Mouse (Mus musculus) right cerebral cortex, postnatal 4 days (tissue): ENCODE results near the gene Snurf.

Experiments used
- DNase-seq: peaks from one replicate; pipeline ENCODE4 v3.0.0-alpha.2; 2022

The Snurf gene

DNA sequence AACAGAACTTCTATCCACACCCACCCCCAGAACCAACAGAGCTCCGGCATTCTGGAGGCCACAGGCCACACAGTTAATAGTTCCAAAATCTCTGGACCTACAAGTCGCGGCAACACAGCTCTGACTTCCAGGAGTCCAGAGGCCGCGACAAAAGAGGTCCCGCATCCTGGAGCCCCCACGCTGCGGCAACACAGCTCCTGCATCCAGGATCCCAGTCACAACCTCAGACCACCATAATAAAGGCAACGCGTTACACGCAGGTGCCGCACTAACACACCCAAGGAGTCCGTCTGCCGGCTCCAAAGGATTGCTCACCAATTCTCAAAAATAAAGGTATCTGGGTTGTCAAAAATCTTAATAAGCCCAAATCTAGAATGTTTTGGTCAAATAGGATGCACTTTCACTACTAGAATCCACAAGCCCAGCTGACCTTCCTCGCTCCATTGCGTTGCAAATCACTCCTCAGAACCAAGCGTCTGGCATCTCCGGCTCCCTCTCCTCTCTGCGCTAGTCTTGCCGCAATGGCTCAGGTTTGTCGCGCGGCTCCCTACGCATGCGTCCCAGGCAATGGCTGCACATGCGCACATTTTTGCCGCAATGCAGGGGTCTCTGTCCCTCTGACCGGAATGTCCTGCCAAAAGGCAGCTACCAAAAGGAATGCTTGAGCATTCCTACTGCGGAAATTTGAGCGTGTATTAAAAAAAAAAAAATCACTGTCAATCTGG lies at the start of gene Snurf, which contains the start of gene Gm38393:
Gene Snurf, minus strand, starts transcription at position 444 of the 725 bp plus-strand sequence.
Gene Gm38393, minus strand, starts transcription at position 459 of the 725 bp plus-strand sequence.
- peak; percentile 78 for DNase-seq

- peak; percentile 64 for DNase-seq
These were observed 42.8 kb upstream of the Snurf start for GRCm38 (mm10) chr7:60047481-60048201.

DNA sequence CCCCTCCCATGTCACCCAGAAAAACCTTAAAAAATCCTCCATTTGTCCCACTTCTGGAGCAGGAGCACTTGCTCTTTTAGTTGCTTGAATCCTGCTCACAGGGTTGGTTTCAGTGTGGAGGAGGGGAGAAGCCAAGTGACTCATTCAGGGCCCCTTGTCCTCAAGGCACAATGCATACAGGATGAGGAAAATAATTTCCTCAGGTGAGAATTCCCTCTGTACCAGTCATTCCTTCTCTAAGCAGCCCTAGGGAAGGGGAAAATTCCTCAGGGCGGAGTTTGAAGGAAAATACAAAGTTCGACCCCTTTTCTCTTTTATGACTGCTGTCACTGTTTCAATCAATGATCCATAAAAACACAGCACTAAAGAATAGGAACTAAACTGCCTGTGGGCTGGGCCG lies 8.3 kb upstream of the Snurf start:
- DNase-seq = no peak

GRCm38 (mm10) chr7:60007727-60008360 lies 3.0 kb upstream of the Snurf start:
- no peak for DNase-seq

- DNase-seq = no peak
These were observed 1.4 kb upstream of the Snurf start for GRCm38 (mm10) chr7:60006262-60006661.

DNA sequence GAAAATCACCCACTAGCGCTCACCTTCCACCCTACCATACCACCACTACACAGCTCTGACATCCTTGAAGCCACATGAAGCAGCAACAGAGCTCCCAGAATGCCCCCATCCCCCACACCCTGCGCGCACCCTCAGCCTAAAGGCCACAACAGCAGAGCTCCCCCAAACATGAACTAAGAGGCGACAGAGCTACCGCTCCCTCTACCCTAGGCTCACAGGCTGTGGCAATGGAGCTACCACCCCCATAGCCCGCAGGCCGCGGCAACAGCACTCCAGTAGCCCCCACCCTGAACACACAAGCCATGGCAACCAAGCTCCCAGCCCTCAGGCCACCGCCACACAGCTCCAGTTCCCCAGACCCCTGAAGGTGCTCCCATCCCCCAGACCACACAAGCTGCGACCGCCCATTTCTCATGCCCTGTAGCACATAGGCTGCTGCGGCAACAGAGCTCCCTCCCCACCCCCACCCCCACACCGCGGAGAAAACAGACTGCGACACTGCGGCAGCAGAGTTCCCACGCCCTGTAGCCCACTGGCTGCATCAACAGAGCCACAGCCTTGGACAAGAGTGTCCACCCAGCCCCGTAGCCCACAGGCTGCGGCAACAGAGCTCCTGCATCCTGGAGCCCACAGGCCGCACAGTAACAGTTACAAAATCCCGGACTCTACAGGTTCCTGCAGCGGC lies 786 bp downstream of the Snurf start:
- peak; percentile 50 for DNase-seq

GRCm38 (mm10) chr7:60003006-60003865 lies 1.6 kb downstream of the Snurf start:
- DNase-seq = peak; percentile 49

DNA sequence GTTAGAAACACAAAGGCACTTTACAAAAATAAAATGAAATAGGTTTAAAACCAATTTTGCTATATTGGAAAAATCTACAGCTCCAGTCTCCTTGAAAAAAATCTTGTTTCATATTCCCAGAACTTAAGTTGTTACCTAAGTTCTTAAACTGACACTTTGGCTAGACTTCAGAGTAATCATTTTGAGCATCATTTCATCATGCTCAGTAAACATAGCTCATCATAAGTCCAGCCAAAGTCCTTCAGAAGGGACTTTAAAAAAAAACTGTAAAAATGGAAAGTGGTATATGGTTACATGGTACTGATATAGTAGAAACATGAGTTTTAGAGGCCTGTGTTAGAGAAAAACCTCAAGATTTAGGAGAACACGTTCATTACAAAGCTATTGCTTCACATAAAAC lies 26.2 kb downstream of the Snurf start:
- DNase-seq = no peak
